Mouse (Mus musculus) intestine, embryonic 15.5 days (tissue): ENCODE results near the gene Dlgap1. TPM values are rescaled to one million over a fixed set of nuclear protein-coding genes. Genes with fewer than 3 reads are reported as not detected.

Source experiments
- ATAC-seq: fragments of 200-750 bp; cut with Nextera tagmentation; 2 replicates; pipeline ENCODE4 v1.8.0; 2017; ENCODE audit warnings: moderate TSS enrichment, moderate library complexity
- H3K27ac ChIP-seq: fragments of 300-500 bp; sonication (generic); 2 replicates; pipeline ENCODE4 v1.5.1; 2015; ENCODE audit warnings: mild to moderate bottlenecking, inconsistent platforms
- H3K27me3 ChIP-seq: fragments of 300-500 bp; sonication (generic); replicated peaks from 2 replicates; pipeline ENCODE4 v1.6.1; 2015; ENCODE audit warnings: inconsistent platforms
- H3K36me3 ChIP-seq: fragments of 300-500 bp; sonication (generic); 2 replicates; pipeline ENCODE4 v1.6.1; 2015; ENCODE audit warnings: inconsistent platforms
- H3K4me1 ChIP-seq: fragments of 300-500 bp; sonication (generic); replicated peaks from 2 replicates; pipeline ENCODE4 v1.6.1; 2015; ENCODE audit warnings: inconsistent platforms
- H3K4me2 ChIP-seq: fragments of 300-500 bp; sonication (generic); replicated peaks from 2 replicates; pipeline ENCODE4 v1.6.1; 2015; ENCODE audit warnings: mild to moderate bottlenecking, inconsistent platforms
- H3K4me3 ChIP-seq: fragments of 300-500 bp; sonication (generic); replicated peaks from 2 replicates; pipeline ENCODE4 v1.5.1; 2015; ENCODE audit warnings: inconsistent platforms
- H3K9ac ChIP-seq: fragments of 300-500 bp; sonication (generic); 2 replicates; pipeline ENCODE4 v1.6.1; 2015; ENCODE audit warnings: inconsistent platforms
- H3K9me3 ChIP-seq: fragments of 300-500 bp; sonication (generic); 2 replicates; pipeline ENCODE4 v1.6.1; 2016; ENCODE audit warnings: inconsistent platforms
- WGBS: fragments of 180-500 bp; shearing (Covaris S2); methylation state at CpG from one replicate; pipeline ENCODE4 v1.1.7; 2015; 5-methylcytosine and 5-hydroxymethylcytosine counted together
- polyA plus RNA-seq: library from polyadenylated mRNA; unstranded; fragments of >200 nt; fragmentation: Nextera tagmentation; extraction: Ambion mirVana; gene quantifications from 2 replicates; pipeline ENCODE4 v1.2.1, GENCODE M21; 2015

Gene Dlgap1
- polyA plus RNA-seq, 1 experiment from 2014 or later: 1.6 TPM

DNA sequence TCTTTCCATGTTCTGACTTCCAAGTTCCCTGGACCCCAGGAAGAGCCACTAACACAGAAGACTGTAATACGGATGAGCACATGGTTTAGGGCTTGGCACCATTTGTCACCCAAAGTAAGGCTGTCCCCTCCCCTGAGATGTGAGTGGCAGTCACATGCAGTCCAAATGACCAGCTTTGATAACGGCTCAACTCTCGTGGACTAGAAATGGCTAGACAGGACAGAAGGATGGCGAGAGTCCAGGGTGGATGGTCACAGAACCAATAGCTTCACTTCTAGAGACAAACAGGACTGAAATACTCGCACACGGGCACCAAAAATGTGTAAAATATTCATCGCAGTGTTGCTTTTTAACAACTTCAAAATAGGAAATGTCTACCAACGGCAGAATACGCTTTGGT, 657.5 kb downstream of the Dlgap1 start:
- Histone ChIP-seq H3K4me1 (no peaks in the 10 kb centered on the region), H3K4me2 (no peak overlapping the region), H3K9me3 (no peaks in the 10 kb centered on the region), H3K9ac (no peak overlapping the region), H3K27ac (no peak overlapping the region), H3K4me3 (no peak overlapping the region), H3K27me3 (no peaks in the 10 kb centered on the region), H3K36me3 (no peaks in the 10 kb centered on the region)
- no peak for ATAC-seq
- WGBS: 90% methylated on average over 9 of the region's 9 CpGs

DNA sequence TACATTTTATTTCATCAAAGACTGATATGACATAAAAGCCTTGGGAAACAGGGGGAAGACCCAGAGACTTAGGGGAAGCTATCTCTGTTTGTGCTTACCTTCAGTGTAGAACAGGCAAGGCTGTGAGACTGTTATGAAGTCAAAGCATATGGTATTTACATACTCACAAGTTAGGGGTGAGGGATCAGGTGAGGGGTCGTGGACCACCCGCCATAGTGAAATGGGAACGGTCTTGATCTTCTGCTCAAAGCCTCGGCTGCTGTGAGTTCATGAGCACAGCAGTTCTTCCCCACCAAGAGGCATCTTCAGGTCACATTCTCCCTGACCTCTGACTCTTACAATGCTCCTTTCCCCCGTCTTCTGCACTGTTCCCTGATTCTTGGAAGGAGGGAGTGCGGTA, 658.1 kb downstream of the Dlgap1 start:
- WGBS: 82% methylated on average over 6 of the region's 6 CpGs
- no peak overlapping the region for H3K4me2 ChIP-seq
- H3K36me3 ChIP-seq: no peaks in the 10 kb centered on the region
- no peaks in the 10 kb centered on the region for H3K27me3 ChIP-seq
- H3K9me3 ChIP-seq: no peaks in the 10 kb centered on the region
- H3K4me3 ChIP-seq: no peak overlapping the region
- no peak overlapping the region for H3K27ac ChIP-seq
- no peak for ATAC-seq
- no peak overlapping the region for H3K9ac ChIP-seq
- no peaks in the 10 kb centered on the region for H3K4me1 ChIP-seq

GRCm38 (mm10) chr17:70629653-70630378, 660.9 kb downstream of the Dlgap1 start:
- Histone ChIP-seq H3K4me1 (no peaks in the 10 kb centered on the region), H3K27me3 (no peaks in the 10 kb centered on the region), H3K4me2 (no peak overlapping the region), H3K36me3 (no peaks in the 10 kb centered on the region), H3K9ac (no peak overlapping the region), H3K27ac (no peak overlapping the region), H3K4me3 (no peak overlapping the region), H3K9me3 (no peaks in the 10 kb centered on the region)
- 46% methylated on average over 6 of the region's 6 CpGs for WGBS
- peak; percentile 50; the same call in 1 of the 2 replicates for ATAC-seq

DNA sequence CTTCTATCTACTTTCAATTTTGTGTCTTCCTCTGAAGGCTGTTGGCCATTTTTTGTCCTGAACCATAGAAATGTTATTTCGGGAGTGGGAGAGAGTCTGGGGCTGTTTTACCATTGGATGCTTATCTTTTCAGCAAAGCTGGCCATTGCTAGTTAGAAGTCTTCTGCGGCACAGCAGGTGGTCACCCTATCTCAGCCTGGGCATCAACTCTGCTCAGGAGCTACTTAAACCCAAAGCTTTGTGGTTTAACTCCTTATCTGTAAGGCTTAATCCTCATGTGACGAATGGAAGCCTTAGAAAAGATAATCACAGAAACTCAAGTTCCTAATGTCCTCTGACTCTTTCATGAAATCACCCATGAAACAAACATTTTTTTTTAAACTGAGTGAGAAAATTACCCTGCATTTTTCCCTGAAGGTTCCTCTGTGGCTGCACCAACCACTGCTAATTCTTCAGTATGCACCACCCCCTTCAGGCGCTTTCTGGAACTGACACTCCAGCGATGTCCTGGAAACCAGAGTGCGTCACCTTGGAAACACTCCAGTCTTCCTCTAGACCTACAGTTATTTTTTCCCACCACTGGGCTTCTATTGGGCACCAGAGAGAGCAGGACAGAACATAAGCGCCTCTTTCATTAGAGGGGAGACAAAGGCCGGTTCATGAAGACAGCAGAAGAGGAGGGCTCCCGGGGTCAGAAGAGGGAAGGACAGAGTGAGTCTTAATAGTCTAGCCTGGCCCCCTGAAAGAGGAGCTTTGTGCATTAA, 664.5 kb downstream of the Dlgap1 start:
- Histone ChIP-seq H3K36me3 (no peaks in the 10 kb centered on the region), H3K27ac (no peak overlapping the region), H3K9ac (no peak overlapping the region), H3K9me3 (no peaks in the 10 kb centered on the region), H3K4me2 (no peak overlapping the region), H3K27me3 (no peaks in the 10 kb centered on the region), H3K4me1 (no peaks in the 10 kb centered on the region), H3K4me3 (no peak overlapping the region)
- WGBS: 24% methylated on average over 9 of the region's 9 CpGs
- ATAC-seq: peak; percentile 87

GRCm38 (mm10) chr17:70643211-70643610, 674.3 kb downstream of the Dlgap1 start:
- H3K9me3 ChIP-seq: no peaks in the 10 kb centered on the region
- H3K27ac ChIP-seq: no peak overlapping the region
- H3K4me1 ChIP-seq: no peaks in the 10 kb centered on the region
- 76% methylated on average over 1 of the region's 1 CpGs for WGBS
- H3K9ac ChIP-seq: no peak overlapping the region
- no peak overlapping the region for H3K4me2 ChIP-seq
- no peaks in the 10 kb centered on the region for H3K36me3 ChIP-seq
- H3K4me3 ChIP-seq: no peak overlapping the region
- H3K27me3 ChIP-seq: no peaks in the 10 kb centered on the region
- no peak for ATAC-seq

DNA sequence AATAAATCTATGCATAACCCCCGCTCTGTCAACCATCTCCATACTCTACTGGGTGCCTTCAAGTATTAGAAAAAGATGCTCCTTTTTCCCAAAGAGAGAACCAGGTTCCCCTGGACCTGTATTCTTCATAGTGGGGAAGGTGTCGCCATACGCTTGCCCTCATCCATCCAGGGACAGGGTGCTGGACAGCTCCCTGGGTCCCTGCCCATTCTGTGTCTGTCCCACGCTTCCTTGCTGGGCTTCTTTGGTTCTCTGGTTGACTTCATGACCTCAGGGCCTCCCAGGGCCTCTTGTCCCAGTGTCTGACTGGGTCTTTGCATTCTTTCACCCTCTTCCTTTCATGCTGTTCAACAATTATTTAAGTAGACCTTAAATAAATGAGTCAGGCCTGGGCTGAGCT, 677.8 kb downstream of the Dlgap1 start:
- no peak overlapping the region for H3K4me2 ChIP-seq
- no peak for ATAC-seq
- WGBS: 43% methylated on average over 4 of the region's 4 CpGs

DNA sequence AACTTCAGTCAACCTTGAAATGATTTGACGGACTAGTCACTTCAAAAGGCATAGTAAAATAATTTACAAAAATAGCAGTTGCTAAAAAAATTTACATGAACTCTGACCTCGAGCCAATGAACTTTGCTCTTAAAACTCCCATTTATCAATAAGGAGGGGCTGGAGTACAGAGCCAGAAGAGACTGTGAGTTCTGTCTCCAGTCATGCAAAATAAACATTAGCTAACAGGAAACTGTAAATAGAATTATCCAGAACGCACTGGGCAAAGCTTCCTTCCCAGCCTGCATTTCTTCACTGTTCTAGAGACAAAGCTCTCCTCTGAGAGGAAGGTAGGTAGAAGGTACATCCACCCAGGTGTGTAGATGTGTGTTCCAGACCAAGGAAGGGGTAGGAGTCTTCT, 692.5 kb downstream of the Dlgap1 start:
- no peak overlapping the region for H3K4me3 ChIP-seq
- no peak overlapping the region for H3K27ac ChIP-seq
- no peaks in the 10 kb centered on the region for H3K27me3 ChIP-seq
- no peak overlapping the region for H3K9ac ChIP-seq
- 42% methylated on average over 3 of the region's 3 CpGs for WGBS
- H3K9me3 ChIP-seq: no peaks in the 10 kb centered on the region
- H3K36me3 ChIP-seq: no peaks in the 10 kb centered on the region
- no peaks in the 10 kb centered on the region for H3K4me1 ChIP-seq
- no peak for ATAC-seq
- H3K4me2 ChIP-seq: no peak overlapping the region

More for the DNA sequence above, 677.8 kb downstream of the Dlgap1 start:
- no peak overlapping the region for H3K4me3 ChIP-seq
- no peak overlapping the region for H3K9ac ChIP-seq
- H3K9me3 ChIP-seq: no peaks in the 10 kb centered on the region
- no peaks in the 10 kb centered on the region for H3K4me1 ChIP-seq
- H3K27ac ChIP-seq: no peak overlapping the region
- H3K27me3 ChIP-seq: no peaks in the 10 kb centered on the region
- H3K36me3 ChIP-seq: no peaks in the 10 kb centered on the region

GRCm38 (mm10) chr17:70663992-70664391, 695.1 kb downstream of the Dlgap1 start:
- no peaks in the 10 kb centered on the region for H3K27me3 ChIP-seq
- no peak overlapping the region for H3K4me3 ChIP-seq
- no peak overlapping the region for H3K27ac ChIP-seq
- no peaks in the 10 kb centered on the region for H3K36me3 ChIP-seq
- no peak for ATAC-seq
- WGBS: 60% methylated on average over 6 of the region's 6 CpGs
- H3K4me1 ChIP-seq: no peaks in the 10 kb centered on the region
- no peaks in the 10 kb centered on the region for H3K9me3 ChIP-seq
- H3K9ac ChIP-seq: no peak overlapping the region
- H3K4me2 ChIP-seq: no peak overlapping the region

- H3K36me3 ChIP-seq: no peaks in the 10 kb centered on the region
- H3K27me3 ChIP-seq: no peaks in the 10 kb centered on the region
- H3K4me1 ChIP-seq: no peaks in the 10 kb centered on the region
- no peak overlapping the region for H3K9ac ChIP-seq
- no peak overlapping the region for H3K4me2 ChIP-seq
- no peak overlapping the region for H3K27ac ChIP-seq
- ATAC-seq: no peak
- H3K4me3 ChIP-seq: no peak overlapping the region
- H3K9me3 ChIP-seq: no peaks in the 10 kb centered on the region
Observed at GRCm38 (mm10) chr17:70664484-70665040, 695.7 kb downstream of the Dlgap1 start.

DNA sequence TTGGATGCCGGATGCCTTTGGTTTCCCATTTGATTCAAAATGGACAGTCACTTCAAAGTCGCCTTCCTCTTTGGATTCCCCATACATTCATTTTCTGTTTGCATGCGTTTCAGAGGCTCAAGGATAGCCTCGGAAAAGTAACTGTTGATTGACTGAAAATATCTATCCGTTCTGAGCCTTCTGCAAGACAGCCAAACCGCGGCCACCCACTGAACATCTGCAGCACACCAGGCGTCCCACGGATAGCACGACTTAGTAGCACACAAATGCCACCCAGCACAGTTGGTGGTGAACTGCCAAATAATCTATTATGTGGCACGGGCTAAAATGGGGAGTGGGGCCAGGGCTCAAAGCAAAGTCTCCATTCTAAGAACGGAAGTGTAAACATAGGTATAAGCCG, 705.1 kb downstream of the Dlgap1 start:
- H3K27me3 ChIP-seq: no peaks in the 10 kb centered on the region
- no peak overlapping the region for H3K4me2 ChIP-seq
- H3K4me1 ChIP-seq: no peaks in the 10 kb centered on the region
- no peak overlapping the region for H3K4me3 ChIP-seq
- ATAC-seq: no peak
- H3K9me3 ChIP-seq: no peaks in the 10 kb centered on the region
- H3K9ac ChIP-seq: no peak overlapping the region
- H3K27ac ChIP-seq: no peak overlapping the region
- WGBS: 88% methylated on average over 13 of the region's 13 CpGs
- no peaks in the 10 kb centered on the region for H3K36me3 ChIP-seq

DNA sequence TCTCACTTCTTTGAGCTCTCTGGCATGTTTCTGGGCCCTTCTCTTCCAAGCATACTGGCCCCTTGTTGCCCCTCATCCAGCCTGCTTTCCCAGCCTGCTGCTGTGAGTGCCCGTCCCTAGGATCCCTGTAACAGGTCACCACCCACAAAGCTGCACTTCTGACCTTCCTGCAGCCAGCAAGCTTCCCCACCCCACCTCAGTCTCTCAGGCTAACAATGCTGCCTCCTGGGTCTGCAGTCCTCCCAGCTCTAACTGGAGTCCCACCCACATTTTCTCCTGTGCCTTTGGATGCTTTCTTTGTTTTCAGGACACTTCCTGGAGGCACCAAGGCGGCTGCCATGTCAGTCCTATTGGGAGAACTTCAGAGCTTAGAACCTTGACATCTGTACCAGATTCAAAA, 707.6 kb downstream of the Dlgap1 start:
- no peaks in the 10 kb centered on the region for H3K4me1 ChIP-seq
- no peaks in the 10 kb centered on the region for H3K9me3 ChIP-seq
- no peak for ATAC-seq
- H3K4me3 ChIP-seq: no peak overlapping the region
- 54% methylated on average over 2 of the region's 2 CpGs for WGBS
- no peak overlapping the region for H3K27ac ChIP-seq
- no peak overlapping the region for H3K9ac ChIP-seq
- H3K4me2 ChIP-seq: no peak overlapping the region
- H3K36me3 ChIP-seq: no peaks in the 10 kb centered on the region
- no peaks in the 10 kb centered on the region for H3K27me3 ChIP-seq

GRCm38 (mm10) chr17:70683561-70684167, 714.8 kb downstream of the Dlgap1 start:
- Histone ChIP-seq H3K4me2 (no peak overlapping the region), H3K4me1 (0 out of 2 replicates have a peak, but pooled peaks cover 3% of the 10 kb centered on the region), H3K27me3 (no peaks in the 10 kb centered on the region), H3K36me3 (no peaks in the 10 kb centered on the region), H3K9ac (no peak overlapping the region), H3K4me3 (no peak overlapping the region), H3K9me3 (no peaks in the 10 kb centered on the region), H3K27ac (no peak overlapping the region)
- ATAC-seq: peak; percentile 76
- 12% methylated on average over 15 of the region's 15 CpGs for whole genome bisulfite sequencing
